In the genomic region with DNA sequence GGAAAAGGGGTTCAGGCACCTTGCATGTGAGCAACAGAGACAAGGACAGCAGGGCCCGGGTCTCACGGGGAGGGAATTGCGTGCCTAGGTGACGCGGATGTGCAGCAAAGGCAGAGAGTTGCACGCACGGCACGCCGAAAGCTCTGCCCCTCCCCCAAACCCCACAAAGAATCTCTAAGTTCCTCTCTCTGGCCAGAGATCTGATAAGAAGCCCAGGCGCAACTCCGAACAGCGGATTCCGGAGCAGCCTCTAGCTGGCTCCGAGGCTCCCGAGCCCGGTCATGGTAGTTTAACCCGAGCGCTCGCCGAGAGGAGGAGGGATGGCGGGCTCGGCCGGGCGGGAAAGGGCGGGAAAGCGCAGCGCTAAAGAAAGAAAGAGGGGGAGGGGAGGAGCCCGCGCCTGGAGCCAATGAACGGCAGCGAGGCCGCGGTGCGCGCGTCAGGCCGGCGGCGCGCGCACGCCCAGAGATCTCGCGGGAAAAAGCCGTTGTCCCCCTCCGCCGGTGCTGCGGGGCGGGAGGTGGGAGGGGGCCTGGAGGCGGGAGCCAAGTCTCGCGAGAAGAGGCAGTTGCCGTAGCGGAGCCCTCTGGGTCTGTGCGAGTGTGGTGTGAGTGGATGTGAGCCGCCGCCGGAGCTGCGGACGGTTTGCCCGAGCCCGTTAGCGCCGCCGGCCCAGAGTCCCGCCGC, we compare ENCODE assay signal across 8 mouse cellular contexts. TPM values are rescaled to one million over a fixed set of nuclear protein-coding genes. Genes with fewer than 3 reads are reported as not detected.
DNase-seq lines count a peak whose midpoint lies in the region; ATAC-seq lines count a peak whose summit lies in the region.

TSS of gene Srsf10 (plus strand) at position 212 of the 687 bp plus-strand sequence.

- H3K4me2 ChIP-seq in heart, embryonic 15.5 days, result peak within 1 kb of the TSS; percentile 87
- H3K4me2 ChIP-seq in liver, embryonic 15.5 days, result peak within 1 kb of the TSS; percentile 96
- H3K4me2 ChIP-seq in neural tube, embryonic 12.5 days (replicated peaks), result peak within 1 kb of the TSS; percentile 78

- WGBS in forebrain, embryonic 10.5 days, result under 1% methylated on average over 67 of the region's 67 CpGs
- under 1% methylated on average over 67 of the region's 67 CpGs for WGBS in heart, embryonic 15.5 days
- WGBS in liver, embryonic 15.5 days (ENCODE audit: insufficient replicate concordance), result under 1% methylated on average over 67 of the region's 67 CpGs
- under 1% methylated on average over 67 of the region's 67 CpGs for WGBS in neural tube, embryonic 12.5 days

- H3K36me3 ChIP-seq in forebrain, embryonic 10.5 days (replicated peaks), result peaks cover 21% of the 10 kb centered on the region
- no peaks in the 10 kb centered on the region for H3K36me3 ChIP-seq in heart, embryonic 15.5 days
- peaks cover 24% of the 10 kb centered on the region for H3K36me3 ChIP-seq in liver, embryonic 15.5 days (replicated peaks)
- H3K36me3 ChIP-seq in neural tube, embryonic 12.5 days, result no peaks in the 10 kb centered on the region

- peaks cover 56% of the 10 kb centered on the region for H3K4me1 ChIP-seq in forebrain, embryonic 10.5 days
- peaks cover 40% of the 10 kb centered on the region for H3K4me1 ChIP-seq in heart, embryonic 15.5 days (replicated peaks)
- peaks cover 73% of the 10 kb centered on the region for H3K4me1 ChIP-seq in liver, embryonic 15.5 days (replicated peaks)
- peaks cover 26% of the 10 kb centered on the region for H3K4me1 ChIP-seq in neural tube, embryonic 12.5 days

- peak within 1 kb of the TSS; percentile 91 for H3K4me3 ChIP-seq in forebrain, embryonic 10.5 days
- peak within 1 kb of the TSS; percentile 97 for H3K4me3 ChIP-seq in heart, embryonic 15.5 days
- H3K4me3 ChIP-seq in liver, embryonic 15.5 days (replicated peaks), result peak within 1 kb of the TSS; percentile 80
- peak within 1 kb of the TSS; percentile 93 for H3K4me3 ChIP-seq in neural tube, embryonic 12.5 days

- DNase-seq in c-Kit-negative CD71-positive TER-119-positive erythroid progenitor cells, embryonic 14.5 days (ENCODE audit: low read depth, low spot score), result peak; percentile 91
- peak; percentile 98 for DNase-seq in forebrain, embryonic 10.5 days (ENCODE audit: extremely low spot score, low spot score)
- peak; percentile 97 to 98 for DNase-seq in kidney, postnatal 36 days
- peak; percentile 93 for DNase-seq in telencephalon, adult 2 months (ENCODE audit: low read depth, low spot score)

- no peaks in the 10 kb centered on the region for H3K9me3 ChIP-seq in forebrain, embryonic 10.5 days
- no peaks in the 10 kb centered on the region for H3K9me3 ChIP-seq in heart, embryonic 15.5 days (replicated peaks)
- H3K9me3 ChIP-seq in liver, embryonic 15.5 days (replicated peaks), result no peaks in the 10 kb centered on the region
- no peaks in the 10 kb centered on the region for H3K9me3 ChIP-seq in neural tube, embryonic 12.5 days

- peak within 1 kb of the TSS; percentile 100 for H3K27ac ChIP-seq in forebrain, embryonic 10.5 days
- peak within 1 kb of the TSS; percentile 99 for H3K27ac ChIP-seq in heart, embryonic 15.5 days
- H3K27ac ChIP-seq in liver, embryonic 15.5 days (replicated peaks), result peak within 1 kb of the TSS; percentile 98
- H3K27ac ChIP-seq in neural tube, embryonic 12.5 days, result peak within 1 kb of the TSS; percentile 98

- H3K27me3 ChIP-seq in forebrain, embryonic 10.5 days (ENCODE audit: poor library complexity, severe bottlenecking), result no peaks in the 10 kb centered on the region
- H3K27me3 ChIP-seq in heart, embryonic 15.5 days, result no peaks in the 10 kb centered on the region
- no peaks in the 10 kb centered on the region for H3K27me3 ChIP-seq in liver, embryonic 15.5 days
- H3K27me3 ChIP-seq in neural tube, embryonic 12.5 days (replicated peaks), result no peaks in the 10 kb centered on the region; the same call in 1 of the 2 replicates

- peak; percentile 84 for ATAC-seq in CD4-positive, CD25-positive, alpha-beta regulatory T cell, adult 4 months
- peak; percentile 93 for ATAC-seq in heart, embryonic 15.5 days (replicated peaks; ENCODE audit: insufficient number of reproducible peaks, insufficient read depth, low FRiP score, low read depth)
- peak; percentile 86 for ATAC-seq in liver, embryonic 15.5 days (ENCODE audit: insufficient read depth)
- peak; percentile 95 for ATAC-seq in neural tube, embryonic 12.5 days (ENCODE audit: low FRiP score, low read depth)

- H3K9ac ChIP-seq in heart, embryonic 15.5 days, result peak within 1 kb of the TSS; percentile 96
- peak within 1 kb of the TSS; percentile 85 for H3K9ac ChIP-seq in liver, embryonic 15.5 days
- peak within 1 kb of the TSS; percentile 97 for H3K9ac ChIP-seq in neural tube, embryonic 12.5 days

RNA-seq across cellular contexts. Expression of gene Srsf10, which starts in this region (rescaled TPM):
- 100 to 1,000 TPM; 195 to 208 TPM for polyA plus RNA-seq in CD4-positive, CD25-positive, alpha-beta regulatory T cell, adult 4 months (2017; shearing (Covaris generic))
- polyA plus RNA-seq in forebrain, embryonic 10.5 days (2016; fragmentation: Nextera tagmentation; extraction: Ambion mirVana), result 383 and 421 TPM in 2 replicates
- polyA plus RNA-seq in heart, embryonic 15.5 days (2015; fragmentation: Nextera tagmentation; extraction: Ambion mirVana), result 127 and 131 TPM in 2 replicates
- polyA plus RNA-seq in liver, embryonic 15.5 days (2015; fragmentation: Nextera tagmentation; extraction: Ambion mirVana), result 87.2 and 90.0 TPM in 2 replicates
- 279 and 303 TPM in 2 replicates for polyA plus RNA-seq in neural tube, embryonic 12.5 days (2016; fragmentation: Nextera tagmentation; extraction: Ambion mirVana)

Comparison
In these comparisons a context has a peak if more than half of its experiments do, and no peak if none do; other contexts are left out.
1. Peak in every context shown above with its lines: DNase-seq, ATAC-seq, H3K4me3 ChIP-seq and H3K27ac ChIP-seq.